Mouse (Mus musculus): ENCODE results near the gene Herpud2. TPM values are rescaled to one million over a fixed set of nuclear protein-coding genes. Genes with fewer than 3 reads are reported as not detected.
A peak's percentile ranks its signal among the peaks of the same experiment; 100 is the strongest.

Gene Herpud2
- polyA plus RNA-seq, 1 experiment from 2014 or later = 33.4 TPM

- no peaks in the 10 kb centered on the region for H3K36me3 ChIP-seq (ENCODE audit: control insufficient read depth, insufficient read depth, low read length)
- WGBS = 22% methylated on average over 1 of the region's 1 CpGs
- no peak overlapping the region for H3K4me2 ChIP-seq (ENCODE audit: low read depth)
- H3K9ac ChIP-seq (ENCODE audit: low read length) = no peak overlapping the region
- ATAC-seq (ENCODE audit: insufficient read depth, low FRiP score, low TSS enrichment) (no peak), DNase-seq (ENCODE audit: low spot score) (no peak)
- no peak overlapping the region for H3K27ac ChIP-seq (ENCODE audit: low read depth, low read length)
- H3K4me3 ChIP-seq (ENCODE audit: low read depth, low read length) = no peak overlapping the region
- 0 out of 2 replicates have a peak, but pooled peaks cover 3% of the 10 kb centered on the region for H3K4me1 ChIP-seq (ENCODE audit: control insufficient read depth, insufficient read depth, low read length)
- H3K27me3 ChIP-seq (ENCODE audit: control insufficient read depth, insufficient read depth, low read length) = no peaks in the 10 kb centered on the region
- no peaks in the 10 kb centered on the region for H3K9me3 ChIP-seq (ENCODE audit: control insufficient read depth, low read length)
These were observed 4.8 kb upstream of the Herpud2 start for GRCm38 (mm10) chr9:25156377-25156776.

GRCm38 (mm10) chr9:25153066-25153465 is 1.4 kb upstream of the Herpud2 start:
- ATAC-seq (ENCODE audit: insufficient read depth, low FRiP score, low TSS enrichment) = no peak
- Histone ChIP-seq H3K4me1 (ENCODE audit: control insufficient read depth, insufficient read depth, low read length) (peaks cover 14% of the 10 kb centered on the region), H3K4me2 (ENCODE audit: low read depth) (no peak overlapping the region), H3K27ac (ENCODE audit: low read depth, low read length) (no peak overlapping the region), H3K36me3 (ENCODE audit: control insufficient read depth, insufficient read depth, low read length) (no peaks in the 10 kb centered on the region), H3K9me3 (ENCODE audit: control insufficient read depth, low read length) (no peaks in the 10 kb centered on the region), H3K9ac (ENCODE audit: low read length) (no peak overlapping the region), H3K27me3 (ENCODE audit: control insufficient read depth, insufficient read depth, low read length) (no peaks in the 10 kb centered on the region), H3K4me3 (ENCODE audit: low read depth, low read length) (no peak overlapping the region)
- DNase-seq (ENCODE audit: low spot score) = no peak

GRCm38 (mm10) chr9:25152457-25152856 is 837 bp upstream of the Herpud2 start:
- WGBS = 17% methylated on average over 1 of the region's 1 CpGs
- H3K27ac ChIP-seq (ENCODE audit: low read depth, low read length) = peak overlapping the region; percentile 98; the same call in 1 of the 2 replicates
- peak overlapping the region; percentile 86 for H3K4me2 ChIP-seq (ENCODE audit: low read depth)
- H3K36me3 ChIP-seq (ENCODE audit: control insufficient read depth, insufficient read depth, low read length) = no peaks in the 10 kb centered on the region
- no peaks in the 10 kb centered on the region for H3K9me3 ChIP-seq (ENCODE audit: control insufficient read depth, low read length)
- ATAC-seq (ENCODE audit: insufficient read depth, low FRiP score, low TSS enrichment) (no peak), DNase-seq (ENCODE audit: low spot score) (no peak)
- peak overlapping the region; percentile 89 for H3K4me3 ChIP-seq (ENCODE audit: low read depth, low read length)
- H3K9ac ChIP-seq (ENCODE audit: low read length) = peak overlapping the region; percentile 95
- H3K4me1 ChIP-seq (ENCODE audit: control insufficient read depth, insufficient read depth, low read length) = peaks cover 14% of the 10 kb centered on the region
- H3K27me3 ChIP-seq (ENCODE audit: control insufficient read depth, insufficient read depth, low read length) = no peaks in the 10 kb centered on the region

- Histone ChIP-seq H3K9ac (ENCODE audit: low read length) (peak overlapping the region; percentile 95), H3K27ac (ENCODE audit: low read depth, low read length) (peak overlapping the region; percentile 98), H3K36me3 (ENCODE audit: control insufficient read depth, insufficient read depth, low read length) (no peaks in the 10 kb centered on the region), H3K4me3 (ENCODE audit: low read depth, low read length) (peak overlapping the region; percentile 89), H3K4me1 (ENCODE audit: control insufficient read depth, insufficient read depth, low read length) (peaks cover 14% of the 10 kb centered on the region), H3K27me3 (ENCODE audit: control insufficient read depth, insufficient read depth, low read length) (no peaks in the 10 kb centered on the region), H3K9me3 (ENCODE audit: control insufficient read depth, low read length) (no peaks in the 10 kb centered on the region), H3K4me2 (ENCODE audit: low read depth) (peak overlapping the region; percentile 86)
- 0% methylated on average over 55 of the region's 73 CpGs for WGBS
- ATAC-seq (ENCODE audit: insufficient read depth, low FRiP score, low TSS enrichment) = peak; percentile 69
- DNase-seq (ENCODE audit: low spot score) = no peak
These were observed 619 bp downstream of the Herpud2 start for GRCm38 (mm10) chr9:25150791-25151610.

GRCm38 (mm10) chr9:25148767-25149166 is 2.9 kb downstream of the Herpud2 start:
- DNase-seq (ENCODE audit: low spot score) = no peak
- ATAC-seq (ENCODE audit: insufficient read depth, low FRiP score, low TSS enrichment) = no peak
- Histone ChIP-seq H3K4me3 (ENCODE audit: low read depth, low read length) (no peak overlapping the region), H3K27me3 (ENCODE audit: control insufficient read depth, insufficient read depth, low read length) (no peaks in the 10 kb centered on the region), H3K36me3 (ENCODE audit: control insufficient read depth, insufficient read depth, low read length) (no peaks in the 10 kb centered on the region), H3K4me2 (ENCODE audit: low read depth) (peak overlapping the region; percentile 31), H3K9ac (ENCODE audit: low read length) (no peak overlapping the region), H3K9me3 (ENCODE audit: control insufficient read depth, low read length) (no peaks in the 10 kb centered on the region), H3K4me1 (ENCODE audit: control insufficient read depth, insufficient read depth, low read length) (peaks cover 14% of the 10 kb centered on the region), H3K27ac (ENCODE audit: low read depth, low read length) (no peak overlapping the region)

- Histone ChIP-seq H3K9me3 (ENCODE audit: control insufficient read depth, low read length) (no peaks in the 10 kb centered on the region), H3K27me3 (ENCODE audit: control insufficient read depth, insufficient read depth, low read length) (no peaks in the 10 kb centered on the region), H3K36me3 (ENCODE audit: control insufficient read depth, insufficient read depth, low read length) (no peaks in the 10 kb centered on the region), H3K4me1 (ENCODE audit: control insufficient read depth, insufficient read depth, low read length) (peaks cover 11% of the 10 kb centered on the region), H3K4me2 (ENCODE audit: low read depth) (no peak overlapping the region), H3K4me3 (ENCODE audit: low read depth, low read length) (no peak overlapping the region), H3K27ac (ENCODE audit: low read depth, low read length) (no peak overlapping the region), H3K9ac (ENCODE audit: low read length) (no peak overlapping the region)
- ATAC-seq (ENCODE audit: insufficient read depth, low FRiP score, low TSS enrichment) (no peak), DNase-seq (ENCODE audit: low spot score) (no peak)
- whole genome bisulfite sequencing = 89% methylated on average over 1 of the region's 1 CpGs
These were observed 5.7 kb downstream of the Herpud2 start for GRCm38 (mm10) chr9:25145925-25146324.

- H3K36me3 ChIP-seq (ENCODE audit: control insufficient read depth, insufficient read depth, low read length) = no peaks in the 10 kb centered on the region
- no peak for DNase-seq (ENCODE audit: low spot score)
- H3K4me1 ChIP-seq (ENCODE audit: control insufficient read depth, insufficient read depth, low read length) = peaks cover 7% of the 10 kb centered on the region; the same call in 1 of the 2 replicates
- H3K27ac ChIP-seq (ENCODE audit: low read depth, low read length) = no peak overlapping the region
- H3K9ac ChIP-seq (ENCODE audit: low read length) = no peak overlapping the region
- H3K4me3 ChIP-seq (ENCODE audit: low read depth, low read length) = no peak overlapping the region
- H3K9me3 ChIP-seq (ENCODE audit: control insufficient read depth, low read length) = no peaks in the 10 kb centered on the region
- no peak overlapping the region for H3K4me2 ChIP-seq (ENCODE audit: low read depth)
- H3K27me3 ChIP-seq (ENCODE audit: control insufficient read depth, insufficient read depth, low read length) = no peaks in the 10 kb centered on the region
- ATAC-seq (ENCODE audit: insufficient read depth, low FRiP score, low TSS enrichment) = no peak
These were observed 7.7 kb downstream of the Herpud2 start for GRCm38 (mm10) chr9:25143950-25144349.

GRCm38 (mm10) chr9:25142988-25143387 is 8.6 kb downstream of the Herpud2 start:
- WGBS = 95% methylated on average over 1 of the region's 1 CpGs

GRCm38 (mm10) chr9:25142041-25142440 is 9.6 kb downstream of the Herpud2 start:
- Histone ChIP-seq H3K36me3 (ENCODE audit: control insufficient read depth, insufficient read depth, low read length) (no peaks in the 10 kb centered on the region), H3K27ac (ENCODE audit: low read depth, low read length) (no peak overlapping the region), H3K4me1 (ENCODE audit: control insufficient read depth, insufficient read depth, low read length) (no peaks in the 10 kb centered on the region), H3K4me3 (ENCODE audit: low read depth, low read length) (no peak overlapping the region), H3K9me3 (ENCODE audit: control insufficient read depth, low read length) (no peaks in the 10 kb centered on the region), H3K9ac (ENCODE audit: low read length) (no peak overlapping the region), H3K27me3 (ENCODE audit: control insufficient read depth, insufficient read depth, low read length) (no peaks in the 10 kb centered on the region), H3K4me2 (ENCODE audit: low read depth) (no peak overlapping the region)
- ATAC-seq (ENCODE audit: insufficient read depth, low FRiP score, low TSS enrichment) = no peak
- no peak for DNase-seq (ENCODE audit: low spot score)
- WGBS = 92% methylated on average over 3 of the region's 3 CpGs

More at GRCm38 (mm10) chr9:25142988-25143387, 8.6 kb downstream of the Herpud2 start:
- DNase-seq (ENCODE audit: low spot score) (no peak), ATAC-seq (ENCODE audit: insufficient read depth, low FRiP score, low TSS enrichment) (no peak)
- H3K4me2 ChIP-seq (ENCODE audit: low read depth) = no peak overlapping the region
- H3K4me1 ChIP-seq (ENCODE audit: control insufficient read depth, insufficient read depth, low read length) = no peaks in the 10 kb centered on the region; the same call in 1 of the 2 replicates
- no peaks in the 10 kb centered on the region for H3K27me3 ChIP-seq (ENCODE audit: control insufficient read depth, insufficient read depth, low read length)
- no peaks in the 10 kb centered on the region for H3K36me3 ChIP-seq (ENCODE audit: control insufficient read depth, insufficient read depth, low read length)
- H3K4me3 ChIP-seq (ENCODE audit: low read depth, low read length) = no peak overlapping the region
- no peaks in the 10 kb centered on the region for H3K9me3 ChIP-seq (ENCODE audit: control insufficient read depth, low read length)
- H3K9ac ChIP-seq (ENCODE audit: low read length) = no peak overlapping the region
- no peak overlapping the region for H3K27ac ChIP-seq (ENCODE audit: low read depth, low read length)
